Mouse (Mus musculus) cerebellum, adult 11 months (tissue): ENCODE measurements at regions not wholly inside any gene's neighbourhood (a gene's known extent, or its start where the extent isn't known, plus 50 kb on each side); places are given as distances from the start of the nearest gene placed in this dataset.

Experiments
- DNase-seq: peaks from one replicate; pipeline ENCODE4 v3.0.0; 2022

DNA sequence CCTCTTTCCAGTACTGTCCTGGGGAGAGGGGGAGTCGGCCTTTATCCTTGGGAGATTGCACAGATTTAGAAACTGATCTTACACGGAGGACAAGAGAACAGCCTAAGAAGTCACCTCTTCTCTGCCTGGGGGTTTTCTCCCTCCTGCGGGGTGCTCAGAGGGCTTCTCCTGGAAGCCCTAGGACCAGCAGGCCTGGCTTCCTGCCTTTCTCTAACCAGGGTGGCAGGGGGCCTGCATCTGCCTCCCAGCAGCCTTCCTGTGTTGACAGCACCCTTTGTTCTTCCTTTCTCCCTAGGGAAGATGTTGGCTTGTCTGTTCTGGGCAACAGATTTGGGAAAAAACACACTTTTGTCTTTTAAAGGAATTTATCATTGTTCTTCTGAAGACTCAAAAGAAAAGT lies 153.0 kb upstream of the Tgfbr2 start:
- DNase-seq: no peak

DNA sequence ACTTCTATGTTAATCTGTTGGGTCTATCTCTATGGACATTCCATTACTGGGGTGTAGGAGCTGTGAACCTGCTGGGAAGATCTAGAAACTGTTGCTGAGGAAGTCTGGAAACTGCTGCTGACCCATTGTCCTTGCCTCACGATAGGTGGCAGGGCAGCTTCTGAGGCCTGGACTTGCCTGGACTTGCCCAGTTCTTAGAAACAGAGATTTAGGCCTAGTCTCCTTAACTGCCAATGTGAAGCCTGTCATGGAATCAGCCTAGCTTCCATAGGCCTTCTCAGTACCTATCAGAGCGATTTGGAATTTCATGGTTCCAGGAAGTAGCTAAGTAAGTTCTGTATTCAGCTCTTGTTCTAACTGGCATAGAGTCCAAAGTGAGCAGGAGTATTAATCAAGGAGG lies 151.9 kb upstream of the Tgfbr2 start:
- DNase-seq: no peak

DNA sequence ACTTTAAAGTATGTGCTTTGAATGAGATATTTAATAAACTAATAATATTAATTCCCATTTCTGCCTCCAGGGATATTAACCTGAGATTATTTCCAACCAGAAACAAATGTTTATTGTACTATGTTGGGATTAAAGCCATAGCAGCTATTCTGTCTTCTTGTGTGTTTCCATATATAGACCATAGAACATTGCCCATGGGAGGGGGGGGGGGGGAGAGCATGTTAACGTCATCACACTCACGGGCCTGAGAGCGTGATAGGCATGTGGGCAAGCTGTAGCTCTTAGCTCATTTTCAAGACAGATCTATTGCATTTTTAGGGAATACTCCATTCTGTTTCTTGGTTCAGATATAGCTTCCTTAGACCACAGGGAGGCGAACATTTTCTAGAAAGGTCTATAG lies 149.8 kb upstream of the Tgfbr2 start:
- DNase-seq: no peak

DNA sequence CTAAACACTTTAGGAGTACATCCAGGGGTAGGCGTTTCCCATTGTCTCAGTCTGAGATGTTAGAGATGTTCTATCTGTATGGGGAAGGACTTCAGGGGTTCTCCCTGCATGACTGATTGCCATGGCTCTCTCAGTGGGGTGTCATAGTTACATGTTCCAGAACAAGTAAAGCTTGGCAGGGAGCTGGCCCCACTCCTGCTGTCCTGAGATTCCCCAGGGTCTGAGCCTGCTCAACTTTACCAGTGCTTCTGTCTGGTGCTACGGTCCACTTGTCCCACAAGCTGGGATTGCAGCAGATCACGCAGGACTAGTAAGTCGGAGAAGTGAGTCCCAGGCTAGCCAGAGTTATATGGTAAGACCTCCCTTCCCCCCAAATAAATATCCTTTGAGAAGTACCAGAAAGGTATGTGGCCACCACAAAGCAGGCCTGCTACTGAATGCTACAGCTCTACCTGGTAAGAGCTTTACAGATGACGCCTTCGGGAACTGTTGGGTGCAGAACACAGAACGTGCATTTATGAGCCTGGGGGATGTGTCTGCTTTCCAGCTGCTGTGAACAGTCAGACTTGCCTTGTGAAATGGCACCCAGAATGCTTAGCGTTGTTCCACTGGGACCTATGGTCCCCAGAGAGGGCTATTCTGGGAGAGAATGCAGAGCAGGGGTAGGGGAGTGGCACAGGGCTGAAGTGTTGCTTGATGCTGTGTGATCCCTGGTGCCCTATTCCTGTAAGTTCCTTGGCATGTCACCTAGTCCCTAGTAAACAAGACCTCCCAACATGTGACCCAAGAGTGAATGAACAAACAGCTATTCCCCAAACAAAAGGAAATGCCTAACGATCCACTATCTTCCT lies 148.9 kb upstream of the Tgfbr2 start:
- DNase-seq: no peak

DNA sequence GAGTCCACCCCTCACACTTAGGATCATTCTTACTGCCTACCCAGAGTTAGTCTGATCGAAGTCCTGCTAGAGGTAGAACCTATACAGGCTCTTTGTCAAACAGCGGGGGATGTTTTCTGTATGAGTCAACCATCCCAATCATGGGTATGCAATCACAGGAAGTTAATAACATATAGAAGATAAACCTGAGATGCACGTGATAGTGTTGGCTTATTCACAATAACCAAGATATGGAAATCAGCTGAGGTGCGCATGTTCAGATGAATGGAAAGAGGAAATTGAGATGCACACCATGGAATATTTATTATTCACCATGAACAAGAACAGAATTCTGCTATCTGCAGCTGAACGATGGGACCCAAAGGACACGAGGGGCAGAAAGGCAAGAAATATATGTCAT lies 146.7 kb upstream of the Tgfbr2 start:
- DNase-seq: no peak

DNA sequence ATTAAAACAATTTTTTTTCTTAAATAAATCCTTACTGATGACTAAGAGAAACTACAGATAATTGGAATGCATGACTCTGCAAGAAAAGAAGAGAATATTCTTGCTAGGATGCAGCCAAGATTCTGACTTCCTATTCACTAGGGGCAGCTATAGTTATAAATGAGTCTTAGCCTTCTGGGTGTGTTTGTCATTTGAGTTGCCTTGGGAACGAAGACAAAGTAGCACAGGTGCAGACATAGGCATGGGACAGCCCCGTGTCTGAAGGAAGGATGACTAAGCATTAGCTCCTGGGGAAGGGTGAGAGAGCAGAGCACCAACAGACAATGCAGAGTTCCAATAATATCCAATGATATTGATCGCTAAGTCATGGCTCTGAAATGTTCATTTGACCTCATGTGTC lies 144.3 kb upstream of the Tgfbr2 start:
- DNase-seq: no peak

DNA sequence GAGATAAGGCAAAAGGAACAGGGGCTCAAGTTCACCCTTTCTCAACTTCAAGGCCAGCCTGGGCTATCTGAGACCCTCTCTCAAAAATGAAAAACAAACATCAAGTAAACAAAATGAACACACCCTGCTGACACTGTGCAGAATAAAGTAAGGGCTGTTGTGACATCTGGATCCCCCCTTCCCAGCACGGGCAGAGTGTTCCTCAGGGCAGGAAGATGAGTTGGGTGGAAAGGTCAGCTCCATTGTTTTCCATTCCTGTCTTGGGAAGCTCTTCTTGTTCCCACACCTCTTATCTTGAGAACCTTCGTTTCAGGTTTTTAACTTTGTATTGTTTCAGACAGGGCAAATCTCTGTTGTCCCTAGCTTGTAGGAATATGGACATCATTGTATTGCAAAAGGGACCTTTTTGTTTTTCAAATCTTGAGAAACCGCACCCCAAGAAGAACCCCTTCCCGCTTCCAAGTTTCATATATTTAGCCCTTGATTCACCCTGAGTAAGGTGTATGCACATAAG lies 141.5 kb upstream of the Tgfbr2 start:
- no peak for DNase-seq

DNA sequence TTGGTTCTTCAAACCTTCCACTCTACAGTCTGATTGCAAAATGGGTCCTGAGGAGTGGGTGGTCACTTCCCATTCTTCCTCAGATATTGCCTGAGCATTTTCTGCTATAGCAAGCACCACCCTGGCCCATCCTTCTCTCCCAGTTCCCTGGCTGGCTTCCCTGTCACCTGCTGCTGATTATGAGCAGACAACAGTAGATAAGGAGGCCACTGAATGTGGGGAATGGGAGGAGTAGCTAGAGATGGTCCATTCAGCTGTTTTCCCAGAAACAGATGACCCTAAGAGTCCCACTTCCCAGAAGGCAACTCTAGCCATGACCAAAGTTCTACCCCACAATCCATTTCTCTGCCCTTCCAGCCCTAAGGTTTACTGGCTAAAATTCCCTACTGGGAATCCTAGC lies 139.6 kb upstream of the Tgfbr2 start:
- DNase-seq: no peak

DNA sequence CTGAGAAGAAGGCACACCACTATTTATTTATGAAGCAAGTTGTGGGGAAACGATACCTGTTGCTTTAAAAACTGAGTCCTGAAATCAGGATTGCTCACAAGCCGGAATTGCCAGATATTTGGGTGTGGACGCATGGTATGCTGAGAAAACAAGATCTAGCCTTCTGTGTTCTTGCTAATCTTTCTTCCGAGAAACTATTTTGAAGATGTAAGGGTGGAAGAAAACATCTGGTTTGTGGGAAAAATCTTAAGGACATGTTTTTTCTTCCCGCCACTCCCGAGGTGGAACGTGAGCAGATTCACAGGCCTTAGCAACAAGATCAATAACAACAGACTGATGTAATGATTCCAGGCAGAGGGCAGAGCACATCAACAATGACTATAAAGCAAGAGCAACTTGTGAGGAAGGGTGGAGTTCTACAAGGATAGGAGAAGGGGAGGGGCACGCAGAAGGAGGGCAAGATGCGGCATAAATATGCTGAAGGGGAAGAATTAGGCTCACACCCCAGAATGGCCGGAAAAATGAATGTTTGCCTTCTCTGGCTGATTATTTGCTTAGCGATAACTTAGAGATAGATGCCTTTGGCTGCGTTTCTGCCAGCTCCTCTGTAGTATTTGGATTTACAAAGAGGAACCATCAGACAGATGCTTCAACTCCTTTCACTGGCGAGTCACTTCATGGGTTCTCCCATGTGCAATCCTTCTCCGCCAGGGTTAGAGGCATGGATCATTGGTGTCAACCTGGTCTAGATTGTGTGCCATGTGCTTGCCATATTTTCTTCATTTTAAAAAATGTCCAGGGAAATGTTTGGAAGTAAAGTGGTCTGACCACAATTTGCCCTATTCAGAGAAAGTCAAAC lies 139.0 kb upstream of the Tgfbr2 start:
- DNase-seq: no peak

DNA sequence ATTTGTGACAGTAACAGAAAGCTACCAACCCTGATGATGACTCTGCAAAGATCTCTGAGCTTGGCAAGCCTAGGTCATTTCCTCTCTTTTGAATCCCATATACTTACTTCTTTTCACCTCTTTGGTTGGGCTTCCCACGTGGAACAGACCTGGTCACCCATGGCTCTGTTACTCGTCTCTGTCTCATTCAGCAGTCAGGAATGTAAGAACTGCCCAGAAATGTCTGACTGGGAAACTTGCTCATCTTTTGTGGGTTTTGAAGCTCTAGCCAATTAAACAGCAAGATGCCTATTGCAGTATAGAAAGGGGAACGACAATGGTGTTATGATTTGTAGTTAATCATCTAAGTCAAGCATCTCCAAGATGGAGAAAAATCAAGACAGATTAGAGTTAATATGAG lies 136.2 kb upstream of the Tgfbr2 start:
- no peak for DNase-seq

DNA sequence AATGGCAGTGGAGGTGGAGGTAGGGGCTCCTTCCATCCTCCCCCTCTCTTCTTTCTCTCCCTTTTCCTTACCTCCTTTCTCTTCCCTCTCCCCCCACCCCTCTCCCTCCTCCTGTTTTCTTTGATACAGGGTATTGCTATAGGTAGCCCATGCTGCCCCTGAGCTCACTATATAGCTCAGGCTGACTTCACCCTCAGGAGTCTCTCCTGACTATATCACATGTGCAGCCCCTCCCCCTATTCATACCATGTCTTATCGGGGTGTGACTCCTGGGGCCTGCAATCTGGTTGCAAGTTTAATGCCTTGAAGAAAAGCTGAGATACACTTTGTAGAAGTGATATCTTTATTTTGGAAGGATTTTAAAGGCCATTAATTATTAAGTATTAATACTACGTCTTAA lies 126.4 kb upstream of the Tgfbr2 start:
- no peak for DNase-seq

DNA sequence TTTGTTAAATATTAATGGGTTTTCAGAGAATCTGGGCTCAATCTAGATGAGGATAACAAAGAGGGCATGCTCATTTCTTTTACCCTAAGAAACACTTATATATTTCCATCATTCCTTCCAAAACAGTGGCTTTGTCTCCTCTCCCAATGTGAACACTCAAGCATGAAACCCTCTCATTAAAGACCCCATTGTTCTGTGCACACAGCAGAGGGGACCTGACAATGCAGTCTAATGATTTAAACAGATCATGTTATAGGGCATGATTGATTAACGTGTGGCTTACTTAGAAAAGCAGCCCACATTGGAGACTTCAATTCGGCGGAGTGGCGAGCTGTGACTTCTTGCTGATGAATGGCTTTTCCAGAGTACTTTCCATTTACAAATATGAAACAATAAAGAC lies 123.6 kb upstream of the Tgfbr2 start:
- no peak for DNase-seq

DNA sequence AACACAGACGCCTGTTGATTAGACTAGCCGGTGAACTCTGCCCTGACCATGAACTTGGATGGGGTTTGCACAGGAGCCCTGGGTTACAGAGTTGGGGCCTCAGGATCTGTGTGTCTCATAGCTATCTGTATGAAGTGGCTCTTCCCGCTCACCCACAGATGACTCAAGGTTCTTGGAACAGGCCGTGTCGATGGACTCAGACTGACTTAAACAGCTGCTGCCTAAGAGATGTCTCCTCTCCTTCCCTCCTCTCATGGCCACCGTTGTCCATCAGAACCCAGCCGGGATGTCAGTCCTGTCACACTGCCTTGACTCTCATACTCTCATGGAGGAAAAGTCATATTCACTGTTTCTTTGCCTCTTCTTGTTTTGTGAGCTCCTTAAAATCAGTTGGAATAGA lies 121.2 kb upstream of the Tgfbr2 start:
- no peak for DNase-seq

DNA sequence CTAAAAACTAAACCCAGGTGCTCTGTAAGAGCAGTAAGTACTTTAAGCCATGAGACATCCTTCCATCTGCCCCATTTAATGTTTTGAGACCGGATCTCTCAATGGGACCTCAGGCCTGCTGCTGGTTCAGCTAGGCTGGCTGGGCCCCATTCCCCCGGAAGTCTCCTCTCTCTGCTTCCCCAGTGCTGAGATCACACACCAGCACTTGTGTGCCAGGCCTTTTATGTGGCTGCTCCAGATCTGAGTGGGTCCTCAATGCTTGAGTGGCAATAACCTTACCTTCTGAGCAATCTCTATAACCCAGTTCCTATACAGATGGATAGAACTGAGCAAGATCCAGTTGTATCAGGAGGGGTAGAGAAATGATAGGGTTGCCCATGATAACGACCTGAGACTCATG lies 118.9 kb upstream of the Tgfbr2 start:
- DNase-seq: no peak

DNA sequence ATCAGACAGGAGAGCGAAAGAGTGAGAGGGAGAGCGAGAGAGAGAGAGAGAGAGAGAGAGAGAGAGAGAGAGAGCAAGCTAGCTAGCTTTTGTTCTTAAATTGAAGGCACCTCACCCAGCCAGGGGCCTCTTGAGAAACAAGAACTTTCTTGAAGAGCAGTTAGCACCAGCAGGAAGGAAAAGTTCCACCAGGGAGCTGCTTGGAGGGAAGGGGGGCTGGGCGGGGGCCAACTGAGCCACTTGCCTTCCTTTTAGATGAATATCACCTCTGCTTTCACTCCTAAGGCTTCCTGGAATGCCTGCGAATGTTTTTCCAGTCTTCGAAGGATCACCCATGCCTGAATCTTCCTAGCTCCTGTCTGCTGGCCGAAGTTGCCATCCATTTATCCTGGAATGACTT lies 118.0 kb upstream of the Tgfbr2 start:
- no peak for DNase-seq

DNA sequence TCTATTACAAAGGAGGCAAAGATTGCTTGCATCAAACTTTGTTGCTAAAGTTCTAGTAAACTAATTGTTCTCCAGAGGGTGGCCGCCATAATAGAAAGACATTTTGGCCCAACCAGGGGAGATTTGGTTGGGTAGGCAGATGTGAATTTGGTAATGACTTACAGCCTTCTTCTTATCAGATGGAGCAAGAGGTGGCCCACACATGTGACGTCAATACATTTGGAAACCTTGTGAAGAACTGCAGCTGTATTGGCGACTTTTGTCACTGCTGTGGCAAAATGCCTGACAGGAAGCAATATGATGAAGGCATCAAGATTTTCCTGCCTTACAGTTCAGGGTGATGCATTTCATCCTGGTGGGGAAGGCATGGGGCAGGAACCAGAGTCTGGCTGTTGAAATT lies 116.5 kb upstream of the Tgfbr2 start:
- DNase-seq: no peak

DNA sequence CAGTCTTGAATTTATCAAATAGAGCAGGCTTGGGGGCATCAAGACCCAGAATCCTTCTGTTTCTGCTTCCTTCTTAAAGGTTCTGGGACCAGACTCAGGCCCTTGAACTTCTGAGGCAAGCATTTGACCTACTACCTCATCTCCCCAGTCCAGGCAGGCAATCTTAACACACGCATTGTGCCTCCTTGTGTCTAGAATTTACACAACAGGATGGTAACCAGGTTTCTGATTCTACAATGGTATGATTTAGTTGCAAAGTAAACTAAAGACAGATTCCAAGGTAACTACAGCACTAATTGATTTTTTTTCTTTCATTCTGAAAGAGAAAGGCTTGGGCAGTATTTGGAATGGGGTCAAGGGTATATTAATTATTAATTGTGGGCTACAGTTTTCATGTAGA lies 115.7 kb upstream of the Tgfbr2 start:
- DNase-seq: no peak

DNA sequence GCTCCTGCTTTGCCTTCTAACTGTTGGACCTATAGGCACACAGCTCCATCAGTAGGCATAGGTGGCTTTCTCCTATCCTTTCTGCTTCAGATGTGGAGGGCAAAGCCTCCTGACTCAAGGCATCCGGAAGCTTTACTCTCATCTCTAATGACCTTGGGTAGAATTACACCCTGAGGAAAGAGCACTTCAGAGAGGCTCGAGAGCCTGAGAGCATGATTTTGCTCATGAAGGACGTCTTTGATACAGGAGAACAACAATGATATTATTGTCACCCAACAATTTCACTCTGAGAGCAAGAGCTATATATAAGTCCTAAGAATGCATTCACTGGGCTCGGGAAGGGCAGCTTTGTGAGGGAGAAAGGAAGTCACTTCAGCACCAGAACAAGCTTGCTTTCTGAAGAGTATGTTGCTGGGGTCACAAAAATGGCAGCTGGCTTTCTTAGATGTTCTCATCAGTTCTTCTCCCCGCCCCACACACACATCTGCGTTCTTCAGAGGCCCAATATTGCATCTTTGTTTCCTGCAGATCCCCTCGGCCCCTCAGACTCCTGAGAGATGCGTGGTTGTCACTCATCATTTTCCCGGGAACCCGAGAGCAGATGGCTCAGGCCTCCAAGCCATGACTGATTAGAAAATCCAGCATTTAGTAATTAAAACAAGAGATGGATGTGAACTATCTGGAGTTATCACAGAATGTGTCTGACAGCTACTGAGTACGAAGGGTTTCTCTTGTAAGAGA lies 110.7 kb upstream of the Tgfbr2 start:
- DNase-seq: no peak

DNA sequence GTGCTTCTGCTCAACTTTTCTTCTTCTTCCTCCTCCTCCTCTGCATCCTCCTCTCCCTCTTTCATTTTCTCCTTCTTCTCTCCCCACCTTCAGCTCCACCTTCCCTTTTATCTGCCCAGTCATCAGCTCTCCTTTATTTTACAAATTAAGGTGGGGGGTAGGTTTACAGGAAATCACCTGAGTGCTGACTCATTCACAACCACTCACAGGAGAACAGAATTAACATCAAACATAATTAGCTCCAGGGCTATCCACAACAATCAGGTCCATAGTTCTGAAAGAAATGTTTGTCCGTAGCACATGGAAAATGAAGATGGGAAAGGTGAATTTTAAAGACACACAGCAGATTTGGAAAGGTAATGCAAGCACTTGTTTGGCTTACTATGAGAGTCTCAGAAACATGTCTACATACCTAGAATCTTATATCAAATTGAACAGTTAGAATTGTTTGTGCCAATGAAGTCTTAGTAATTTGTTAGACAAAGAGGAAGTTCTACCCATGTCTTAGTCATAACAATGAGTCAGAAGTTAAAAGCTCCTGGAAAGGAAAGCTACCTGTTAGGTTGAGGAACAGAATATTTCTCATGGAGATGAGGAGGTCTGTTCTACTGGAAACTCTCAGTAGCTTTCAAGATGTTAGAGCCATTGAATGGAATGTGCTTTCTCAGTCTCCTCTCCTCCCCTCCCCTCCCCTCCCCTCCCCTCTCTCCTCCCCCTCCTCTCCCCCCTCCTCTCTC lies 108.8 kb upstream of the Tgfbr2 start:
- no peak for DNase-seq

DNA sequence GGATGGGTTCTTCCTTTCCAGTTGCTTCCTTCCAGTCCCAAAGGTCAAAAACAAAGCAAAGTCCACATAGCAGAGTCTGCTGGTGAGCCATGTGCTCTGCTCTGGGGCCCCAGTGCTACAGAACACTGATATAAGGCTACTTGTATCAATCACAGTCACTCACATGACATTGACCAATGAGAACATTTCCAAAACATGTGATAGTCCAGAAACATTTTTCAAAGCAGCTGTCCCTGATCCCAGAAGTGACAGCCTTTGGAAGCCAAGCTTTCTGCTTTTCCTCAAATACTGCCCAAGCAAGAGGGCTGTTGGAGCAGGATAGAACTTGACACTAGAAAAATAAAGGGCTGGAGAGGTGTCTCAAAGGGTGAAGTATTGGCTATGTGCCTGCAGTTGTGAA lies 106.5 kb upstream of the Tgfbr2 start:
- DNase-seq: no peak

DNA sequence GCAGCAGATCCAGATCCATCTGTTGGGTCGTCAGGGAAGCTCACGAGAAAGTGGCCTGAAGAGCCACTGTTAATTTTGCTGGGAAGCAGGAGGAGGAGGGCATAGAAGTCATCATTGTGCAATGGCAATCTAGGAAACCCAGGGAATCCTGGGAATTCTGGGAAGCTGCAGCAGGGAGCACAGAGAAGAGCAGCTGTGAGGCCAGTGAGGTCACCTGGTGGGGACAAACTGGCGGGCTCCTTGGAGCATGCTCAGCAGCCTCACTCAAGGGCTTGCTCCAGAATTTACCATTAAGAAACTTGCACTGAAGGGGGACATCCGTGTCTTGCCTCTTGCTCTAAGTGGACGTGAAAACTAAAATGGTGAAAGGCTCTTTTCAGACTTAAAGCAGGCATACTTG lies 105.0 kb upstream of the Tgfbr2 start:
- DNase-seq: no peak

DNA sequence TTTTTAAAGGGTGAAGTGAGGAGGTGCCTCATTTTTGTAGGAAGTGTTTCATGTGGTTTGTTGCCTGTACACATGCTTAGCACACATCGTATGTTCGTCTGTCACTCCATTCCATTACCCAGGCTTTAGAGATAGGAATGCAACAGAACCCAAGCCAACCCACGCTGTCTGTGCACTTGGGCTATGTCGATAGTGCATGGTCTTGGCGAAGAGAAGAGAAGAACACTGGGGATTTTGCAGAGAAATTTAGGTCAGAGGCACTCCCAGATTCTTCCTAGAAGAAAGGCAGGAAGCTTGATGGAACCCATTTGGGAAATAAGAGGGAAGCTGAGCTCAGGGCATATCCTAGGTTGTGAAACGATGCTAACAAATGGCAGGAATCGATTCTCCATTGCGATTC lies 103.7 kb upstream of the Tgfbr2 start:
- DNase-seq: no peak

DNA sequence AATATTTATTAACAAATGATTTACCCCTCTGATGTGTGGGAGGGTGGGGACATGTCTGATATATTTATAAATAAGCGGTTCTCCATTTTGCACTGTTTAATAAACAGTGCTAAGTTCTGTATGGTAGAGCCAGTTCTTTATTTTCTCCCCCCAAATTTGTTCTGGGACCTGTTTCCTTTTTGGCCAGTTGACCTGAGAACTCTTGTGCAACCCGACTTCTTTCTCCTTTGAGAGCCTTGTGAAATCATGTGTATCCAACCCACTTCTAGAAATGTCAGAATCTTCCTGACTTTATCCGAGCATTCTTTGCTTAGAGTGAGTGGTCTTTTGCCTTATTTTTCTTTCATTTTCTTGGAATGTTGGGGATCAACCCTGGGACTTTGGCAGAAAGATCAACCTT lies 102.6 kb upstream of the Tgfbr2 start:
- no peak for DNase-seq
